In genomic region chr19:46357344-46358280, GRCm38 (mm10) we compare ENCODE assay signal across 8 mouse cellular contexts. TPM values are rescaled to one million over a fixed set of nuclear protein-coding genes. Genes with fewer than 3 reads are reported as not detected.
DNase-seq lines count a peak whose midpoint lies in the region; ATAC-seq and TF ChIP-seq lines count a peak whose summit lies in the region.

No protein-coding gene starts in this region.

- peak overlapping the region; percentile 66 for H3K4me2 ChIP-seq in hindbrain, embryonic 12.5 days (replicated peaks)
- H3K4me2 ChIP-seq in liver, embryonic 16.5 days (ENCODE audit: low read depth, low read length), result peak overlapping the region; percentile 99

- peak; percentile 70 for DNase-seq in MEL-GATA-1-ER (ENCODE audit: extremely low read depth, low read depth)
- no peak for DNase-seq in embryonic facial prominence, embryonic 10.5 days (ENCODE audit: low spot score)
- DNase-seq in layer of hippocampus, adult 11-12 months (ENCODE audit: low spot score), result no peak
- DNase-seq in layer of hippocampus, postnatal 36 days, result no peak

- 19% methylated on average over 25 of the region's 25 CpGs for WGBS in embryonic facial prominence, embryonic 10.5 days
- WGBS in hindbrain, embryonic 12.5 days, result 23% methylated on average over 25 of the region's 25 CpGs
- WGBS in liver, embryonic 16.5 days (ENCODE audit: insufficient replicate concordance), result 4% methylated on average over 25 of the region's 25 CpGs
- WGBS in olfactory bulb, adult 2 months, result 27% methylated on average over 25 of the region's 25 CpGs

- H3K27me3 ChIP-seq in embryonic facial prominence, embryonic 10.5 days (replicated peaks; ENCODE audit: low read depth, poor library complexity, severe bottlenecking), result peaks cover 31% of the 10 kb centered on the region
- H3K27me3 ChIP-seq in hindbrain, embryonic 12.5 days, result peaks cover 24% of the 10 kb centered on the region
- no peaks in the 10 kb centered on the region for H3K27me3 ChIP-seq in liver, embryonic 16.5 days (ENCODE audit: control insufficient read depth, insufficient read depth, low read depth, low read length)

- H3K9ac ChIP-seq in hindbrain, embryonic 12.5 days, result peak overlapping the region; percentile 76
- H3K9ac ChIP-seq in liver, embryonic 16.5 days (ENCODE audit: low read depth, low read length), result peak overlapping the region; percentile 71

- H3K4me3 ChIP-seq in embryonic facial prominence, embryonic 10.5 days, result peak overlapping the region; percentile 68
- H3K4me3 ChIP-seq in hindbrain, embryonic 12.5 days, result peak overlapping the region; percentile 47
- peak overlapping the region; percentile 73 for H3K4me3 ChIP-seq in liver, embryonic 16.5 days (ENCODE audit: low read depth, low read length)
- peak overlapping the region; percentile 65 for H3K4me3 ChIP-seq in olfactory bulb, adult 2 months (ENCODE audit: insufficient read depth, low read depth, low read length)

- TF ChIP-seq CTCF in olfactory bulb, adult 2 months (IDR thresholded peaks at IDR 0.05; ENCODE audit: insufficient read depth, low read depth, low read length), result no peak

- ATAC-seq in hindbrain, embryonic 12.5 days (ENCODE audit: low FRiP score), result no peak
- ATAC-seq in liver, embryonic 16.5 days (ENCODE audit: low read depth), result no peak; the same call in 1 of the 2 replicates
- ATAC-seq in inflammation-experienced regulatory T-cells, adult 6 months, result no peak

- H3K36me3 ChIP-seq in embryonic facial prominence, embryonic 10.5 days (replicated peaks), result no peaks in the 10 kb centered on the region
- no peaks in the 10 kb centered on the region for H3K36me3 ChIP-seq in hindbrain, embryonic 12.5 days
- no peaks in the 10 kb centered on the region for H3K36me3 ChIP-seq in liver, embryonic 16.5 days (ENCODE audit: control insufficient read depth, insufficient read depth)

- H3K27ac ChIP-seq in embryonic facial prominence, embryonic 10.5 days (replicated peaks), result peak overlapping the region; percentile 81
- H3K27ac ChIP-seq in hindbrain, embryonic 12.5 days, result no peak overlapping the region
- peak overlapping the region; percentile 68 for H3K27ac ChIP-seq in liver, embryonic 16.5 days (ENCODE audit: low read length)
- H3K27ac ChIP-seq in olfactory bulb, adult 2 months (ENCODE audit: insufficient read depth, low read depth, low read length), result no peak overlapping the region

- H3K9me3 ChIP-seq in embryonic facial prominence, embryonic 10.5 days, result 0 out of 2 replicates have a peak, but pooled peaks cover 2% of the 10 kb centered on the region
- H3K9me3 ChIP-seq in hindbrain, embryonic 12.5 days (replicated peaks), result no peaks in the 10 kb centered on the region
- no peaks in the 10 kb centered on the region for H3K9me3 ChIP-seq in liver, embryonic 16.5 days (replicated peaks; ENCODE audit: control insufficient read depth, low read length)

- no peak for TF ChIP-seq POLR2A in olfactory bulb, adult 2 months (IDR thresholded peaks at IDR 0.05; ENCODE audit: insufficient read depth, low read depth, low read length)

- H3K4me1 ChIP-seq in embryonic facial prominence, embryonic 10.5 days, result peaks cover 23% of the 10 kb centered on the region
- peaks cover 9% of the 10 kb centered on the region for H3K4me1 ChIP-seq in hindbrain, embryonic 12.5 days
- peaks cover 26% of the 10 kb centered on the region for H3K4me1 ChIP-seq in liver, embryonic 16.5 days (ENCODE audit: control insufficient read depth, low read depth, low read length)
- H3K4me1 ChIP-seq in olfactory bulb, adult 2 months (ENCODE audit: control insufficient read depth, insufficient read depth, low read length), result peaks cover 11% of the 10 kb centered on the region

RNA-seq across cellular contexts. Expression of gene 2310034G01Rik, which starts 7.5 kb away (rescaled TPM):
- 1.0 and 1.1 TPM in 2 replicates for polyA plus RNA-seq in embryonic facial prominence, embryonic 10.5 days (2016; fragmentation: Nextera tagmentation; extraction: Ambion mirVana)
- 1.4 and 1.5 TPM in 2 replicates for polyA plus RNA-seq in hindbrain, embryonic 12.5 days (2016; fragmentation: Nextera tagmentation; extraction: Ambion mirVana)
- 0.36 and 0.40 TPM in 2 replicates for polyA plus RNA-seq in liver, embryonic 16.5 days (2015; fragmentation: Nextera tagmentation; extraction: Ambion mirVana)
- polyA plus RNA-seq in olfactory bulb, adult 2 months (2012; ENCODE audit: insufficient read depth, insufficient read length, low replicate concordance, missing spikeins), result not detected in 2 replicates
- total RNA-seq in layer of hippocampus, postnatal 36 days (2021), result 1 to 10 TPM; 1.1 to 1.2 TPM
- under 1 TPM in 2 of 3 experiments, not detected in 1; 0.24 to 0.44 TPM for polyA plus RNA-seq in inflammation-experienced regulatory T-cells, adult 6 months (2017; shearing (Covaris generic))

RNA-seq across cellular contexts. Expression of gene Mfsd13a, which starts 16.7 kb away (rescaled TPM):
- 8.0 and 8.4 TPM in 2 replicates for polyA plus RNA-seq in embryonic facial prominence, embryonic 10.5 days (2016; fragmentation: Nextera tagmentation; extraction: Ambion mirVana)
- polyA plus RNA-seq in hindbrain, embryonic 12.5 days (2016; fragmentation: Nextera tagmentation; extraction: Ambion mirVana), result 7.1 and 7.6 TPM in 2 replicates
- polyA plus RNA-seq in liver, embryonic 16.5 days (2015; fragmentation: Nextera tagmentation; extraction: Ambion mirVana), result 11.2 and 13.8 TPM in 2 replicates
- polyA plus RNA-seq in olfactory bulb, adult 2 months (2012; ENCODE audit: insufficient read depth, insufficient read length, low replicate concordance, missing spikeins), result not detected in 2 replicates
- 10 to 100 TPM; 28.2 to 30.3 TPM for total RNA-seq in layer of hippocampus, postnatal 36 days (2021)
- polyA plus RNA-seq in inflammation-experienced regulatory T-cells, adult 6 months (2017; shearing (Covaris generic)), result 1 to 10 TPM; 4.3 to 8.1 (median 5.9) TPM

RNA-seq across cellular contexts. Expression of gene Cuedc2, which starts 19.1 kb away (rescaled TPM):
- polyA plus RNA-seq in embryonic facial prominence, embryonic 10.5 days (2016; fragmentation: Nextera tagmentation; extraction: Ambion mirVana), result 204 and 208 TPM in 2 replicates
- polyA plus RNA-seq in hindbrain, embryonic 12.5 days (2016; fragmentation: Nextera tagmentation; extraction: Ambion mirVana), result 239 and 261 TPM in 2 replicates
- polyA plus RNA-seq in liver, embryonic 16.5 days (2015; fragmentation: Nextera tagmentation; extraction: Ambion mirVana), result 67.3 and 67.6 TPM in 2 replicates
- polyA plus RNA-seq in olfactory bulb, adult 2 months (2012; ENCODE audit: insufficient read depth, insufficient read length, low replicate concordance, missing spikeins), result not detected in 2 replicates
- total RNA-seq in layer of hippocampus, postnatal 36 days (2021), result 100 to 1,000 TPM; 164 to 167 TPM
- 10 to 100 TPM; 34.9 to 54.1 (median 46.6) TPM for polyA plus RNA-seq in inflammation-experienced regulatory T-cells, adult 6 months (2017; shearing (Covaris generic))

RNA-seq across cellular contexts. Expression of gene Fbxl15, which starts 29.6 kb away (rescaled TPM):
- polyA plus RNA-seq in embryonic facial prominence, embryonic 10.5 days (2016; fragmentation: Nextera tagmentation; extraction: Ambion mirVana), result 17.1 and 17.2 TPM in 2 replicates
- polyA plus RNA-seq in hindbrain, embryonic 12.5 days (2016; fragmentation: Nextera tagmentation; extraction: Ambion mirVana), result 26.2 and 28.3 TPM in 2 replicates
- polyA plus RNA-seq in liver, embryonic 16.5 days (2015; fragmentation: Nextera tagmentation; extraction: Ambion mirVana), result 11.1 and 11.6 TPM in 2 replicates
- not detected in 2 replicates for polyA plus RNA-seq in olfactory bulb, adult 2 months (2012; ENCODE audit: insufficient read depth, insufficient read length, low replicate concordance, missing spikeins)
- total RNA-seq in layer of hippocampus, postnatal 36 days (2021), result 10 to 100 TPM; 28.3 to 33.6 TPM
- 1 to 10 TPM; 3.9 to 6.4 (median 4.5) TPM for polyA plus RNA-seq in inflammation-experienced regulatory T-cells, adult 6 months (2017; shearing (Covaris generic))

RNA-seq across cellular contexts. Expression of gene Psd, which starts 30.7 kb away (rescaled TPM):
- 2.5 and 3.5 TPM in 2 replicates for polyA plus RNA-seq in embryonic facial prominence, embryonic 10.5 days (2016; fragmentation: Nextera tagmentation; extraction: Ambion mirVana)
- 33.2 and 34.7 TPM in 2 replicates for polyA plus RNA-seq in hindbrain, embryonic 12.5 days (2016; fragmentation: Nextera tagmentation; extraction: Ambion mirVana)
- 3.3 TPM in 2 replicates for polyA plus RNA-seq in liver, embryonic 16.5 days (2015; fragmentation: Nextera tagmentation; extraction: Ambion mirVana)
- polyA plus RNA-seq in olfactory bulb, adult 2 months (2012; ENCODE audit: insufficient read depth, insufficient read length, low replicate concordance, missing spikeins), result not detected in 2 replicates
- 100 to 1,000 TPM; 731 to 733 TPM for total RNA-seq in layer of hippocampus, postnatal 36 days (2021)
- 1 to 10 TPM; 3.1 to 4.1 (median 4.0) TPM for polyA plus RNA-seq in inflammation-experienced regulatory T-cells, adult 6 months (2017; shearing (Covaris generic))

Comparison
In these comparisons a context has a peak if more than half of its experiments do, and no peak if none do; other contexts are left out.
1. H3K27ac ChIP-seq: peak in embryonic facial prominence, embryonic 10.5 days (single experiment) and liver, embryonic 16.5 days (single experiment); none in hindbrain, embryonic 12.5 days (single experiment) and olfactory bulb, adult 2 months (single experiment).
2. RNA of gene Cuedc2, which starts 19.1 kb away (polyA plus RNA-seq): 239 to 261 TPM in hindbrain, embryonic 12.5 days, 204 to 208 TPM in embryonic facial prominence, embryonic 10.5 days, 67.3 to 67.6 TPM in liver, embryonic 16.5 days and 34.9 to 54.1 TPM in inflammation-experienced regulatory T-cells, adult 6 months; not detected in olfactory bulb, adult 2 months; every median in the first group is over 10 times any median in the second.
3. Peak in every context shown above with its lines, with median percentiles within 50 percentile points of each other: H3K4me3 ChIP-seq.